Mouse (Mus musculus): ENCODE measurements around the gene Fbln2. TPM values are rescaled to one million over a fixed set of nuclear protein-coding genes. Genes with fewer than 3 reads are reported as not detected.
"Not testable (repeated sequence)": the region's sequence is repeated elsewhere in the genome, so short reads cannot be mapped to it uniquely, and the experiment has no call there.

Fbln2 gene
- 10 to 100 TPM; 65.7 to 83.2 TPM for total RNA-seq (2021)

DNA sequence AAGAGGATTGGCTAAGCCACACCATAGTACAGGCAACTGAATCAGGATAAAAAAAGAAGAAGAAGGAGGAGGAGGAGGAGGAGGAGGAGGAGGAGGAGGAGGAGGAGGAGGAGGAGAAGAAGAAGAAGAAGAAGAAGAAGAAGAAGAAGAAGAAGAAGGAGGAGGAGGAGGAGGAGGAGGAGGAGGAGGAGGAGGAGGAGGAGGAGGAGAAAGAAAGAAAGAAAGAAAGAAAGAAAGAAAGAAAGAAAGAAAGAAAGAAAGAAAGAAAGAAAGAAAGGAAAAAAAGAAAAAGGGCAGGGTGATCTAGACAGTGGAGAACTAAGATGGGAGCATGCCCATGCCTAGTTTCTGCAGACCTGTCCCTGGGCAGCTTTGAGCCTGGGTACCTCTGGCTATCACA lies at the start of gene Fbln2:
Gene Fbln2 (plus strand): TSS at position 301 of the 400 bp plus-strand sequence.
- intact Hi-C loops (cut with DNase I), result loop anchor here (2.0 kb wide), 1 partner anchor 31 kb away; no protein-coding TSS in a partner anchor
- not testable (repeated sequence) for DNase-seq

GRCm38 (mm10) chr6:91163195-91163911 lies 48.9 kb upstream of the Fbln2 start:
- intact Hi-C loops (cut with DNase I), result loop anchor here (10.0 kb wide), 1 partner anchor 351 kb away; the partner anchor contains the start of genes Lsm3 and Xpc
- DNase-seq, result no peak

GRCm38 (mm10) chr6:91164584-91164983 lies 47.7 kb upstream of the Fbln2 start:
- intact Hi-C loops (cut with DNase I), result loop anchor here (10.0 kb wide), 1 partner anchor 350 kb away; the partner anchor contains the start of genes Lsm3 and Xpc

GRCm38 (mm10) chr6:91165210-91165609 lies 47.0 kb upstream of the Fbln2 start:
- intact Hi-C loops (cut with DNase I), result loop anchor here (1.0 to 10.0 kb wide), 2 partner anchors 112 to 350 kb away; partner anchors contain the start of genes Lsm3 and Xpc
- peak; percentile 77 to 81 for DNase-seq

More at GRCm38 (mm10) chr6:91164584-91164983, 47.7 kb upstream of the Fbln2 start:
- no peak for DNase-seq

DNA sequence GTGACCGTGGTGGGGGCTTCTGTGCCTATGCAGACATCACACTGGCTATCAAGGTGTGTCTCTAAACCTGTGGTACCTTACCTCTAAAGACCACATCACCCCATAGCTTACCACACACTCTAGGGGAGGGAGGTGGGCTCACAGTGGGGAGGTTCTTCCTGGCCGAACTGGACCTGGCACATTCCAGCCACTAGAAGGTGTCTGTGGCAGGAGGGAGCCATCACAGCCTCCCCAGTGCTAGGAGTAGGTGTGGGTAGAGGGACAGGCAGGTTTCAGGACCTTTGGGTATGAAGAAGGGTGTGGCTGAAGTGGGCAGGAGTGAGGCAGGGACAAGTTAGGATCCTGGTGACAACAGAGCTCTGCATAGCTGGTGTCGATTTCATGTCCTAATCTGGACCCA lies 44.4 kb upstream of the Fbln2 start:
- intact Hi-C loops (cut with DNase I), result loop anchor here (2.0 to 10.0 kb wide), 2 partner anchors 247 to 347 kb away; partner anchors contain the start of genes Lsm3 and Xpc
- DNase-seq, result no peak

DNA sequence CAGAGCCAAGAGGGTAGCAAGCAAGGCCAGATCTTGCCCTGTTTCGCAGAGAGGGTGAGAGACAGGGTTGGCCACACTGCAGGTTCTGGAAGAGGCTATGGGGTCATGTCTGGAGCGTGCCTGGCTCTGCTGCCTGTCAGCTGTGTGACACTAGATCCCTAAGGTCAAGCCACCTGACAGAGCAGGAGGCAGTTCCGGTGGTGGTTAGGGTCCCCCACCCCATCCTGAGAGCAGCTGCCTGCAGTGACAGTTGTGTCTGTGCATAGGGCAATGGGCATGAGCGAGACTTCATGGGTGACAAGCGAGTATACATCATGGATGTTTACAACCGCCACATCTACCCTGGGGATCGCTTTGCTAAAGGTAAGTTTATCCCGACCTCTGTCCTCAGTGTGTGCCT lies 43.1 kb upstream of the Fbln2 start:
- DNase-seq, result no peak
- intact Hi-C loops (cut with DNase I), result loop anchor here (10.0 kb wide), 1 partner anchor 346 kb away; the partner anchor contains the start of genes Lsm3 and Xpc

DNA sequence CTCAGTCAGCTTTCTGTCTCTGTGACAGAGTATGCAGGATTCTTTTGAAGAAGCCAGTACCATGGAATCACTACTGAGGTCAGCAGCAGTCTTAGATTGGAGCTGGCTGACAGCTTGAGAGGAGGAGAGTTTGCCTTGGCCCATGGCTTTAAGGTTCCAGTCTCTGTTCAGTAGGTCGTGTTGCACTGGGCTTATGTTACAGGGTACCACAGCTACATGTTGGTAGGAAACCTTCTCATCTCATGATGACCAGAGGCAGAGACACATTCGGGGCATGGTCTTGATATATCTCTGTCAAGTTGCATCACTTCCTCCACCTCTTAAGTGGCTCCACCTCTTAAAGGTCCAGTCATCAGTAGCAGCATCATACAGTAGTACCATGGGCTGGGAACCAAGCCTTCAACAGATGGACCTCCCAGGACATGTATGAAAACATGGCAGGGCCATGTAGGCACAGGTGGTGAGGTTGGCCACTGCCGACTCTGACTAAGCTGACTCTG lies 40.8 kb upstream of the Fbln2 start:
- intact Hi-C loops (cut with DNase I), result no loop called here
- no peak for DNase-seq

GRCm38 (mm10) chr6:91172381-91172780 lies 39.9 kb upstream of the Fbln2 start:
- intact Hi-C loops (cut with DNase I), result no loop called here
- no peak for DNase-seq

GRCm38 (mm10) chr6:91173221-91173880 lies 38.9 kb upstream of the Fbln2 start:
- peak; percentile 76 to 79 for DNase-seq

GRCm38 (mm10) chr6:91174211-91174610 lies 38.0 kb upstream of the Fbln2 start:
- no peak for DNase-seq
- intact Hi-C loops (cut with DNase I), result no loop called here

More at GRCm38 (mm10) chr6:91173221-91173880, 38.9 kb upstream of the Fbln2 start:
- intact Hi-C loops (cut with DNase I), result loop anchor here (1.0 kb wide), 2 partner anchors 104 to 108 kb away; no protein-coding TSS in a partner anchor

DNA sequence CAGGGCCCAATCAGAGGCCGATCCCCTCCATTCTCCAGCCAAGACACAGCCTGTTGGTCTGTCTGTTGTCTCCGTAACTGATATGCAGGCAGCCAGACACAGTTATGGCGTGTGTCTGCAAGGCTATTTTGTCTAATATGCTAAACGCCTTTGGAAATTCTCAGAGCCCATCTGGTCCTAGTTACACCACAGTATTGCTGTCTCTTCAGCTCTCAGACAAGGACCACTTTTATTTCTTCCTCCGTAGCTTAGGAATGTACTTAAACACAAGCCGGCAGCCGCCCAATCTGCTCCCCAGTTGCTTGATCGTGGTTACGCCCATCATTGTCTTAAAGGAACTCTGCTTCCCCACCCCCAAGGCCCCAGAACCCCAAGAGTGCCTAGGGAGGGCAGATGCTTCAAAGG lies 31.5 kb upstream of the Fbln2 start:
- peak in 1 of 2 experiments; percentile 54 for DNase-seq
- intact Hi-C loops (cut with DNase I), result loop anchor here (2.0 kb wide), 1 partner anchor 32 kb away; the partner anchor contains the start of gene Fbln2

DNA sequence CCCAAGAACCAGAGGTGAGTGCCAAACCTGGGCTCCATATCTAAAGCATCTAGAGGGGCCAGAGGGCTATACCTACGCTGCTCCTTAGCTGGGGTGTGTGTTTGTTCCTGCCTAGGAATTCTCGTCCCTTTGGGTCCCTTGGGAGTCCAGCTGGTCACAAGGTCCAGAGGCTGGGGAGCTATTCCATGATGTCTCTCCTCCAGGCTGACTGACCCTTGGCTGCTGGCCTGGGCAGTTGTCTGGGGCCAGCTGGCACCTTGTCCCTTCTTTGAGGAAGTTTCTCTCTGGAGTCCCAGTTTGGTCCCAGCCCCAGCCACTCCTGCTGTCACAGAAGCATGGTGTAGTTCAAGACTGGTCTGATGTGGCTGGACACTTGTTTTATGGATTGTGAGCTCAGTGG lies 30.9 kb upstream of the Fbln2 start:
- peak; percentile 87 to 91 for DNase-seq
- intact Hi-C loops (cut with DNase I), result loop anchor here (2.0 kb wide), 1 partner anchor 31 kb away; the partner anchor contains the start of gene Fbln2

GRCm38 (mm10) chr6:91182075-91182490 lies 30.2 kb upstream of the Fbln2 start:
- no peak for DNase-seq
- intact Hi-C loops (cut with DNase I), result no loop called here

DNA sequence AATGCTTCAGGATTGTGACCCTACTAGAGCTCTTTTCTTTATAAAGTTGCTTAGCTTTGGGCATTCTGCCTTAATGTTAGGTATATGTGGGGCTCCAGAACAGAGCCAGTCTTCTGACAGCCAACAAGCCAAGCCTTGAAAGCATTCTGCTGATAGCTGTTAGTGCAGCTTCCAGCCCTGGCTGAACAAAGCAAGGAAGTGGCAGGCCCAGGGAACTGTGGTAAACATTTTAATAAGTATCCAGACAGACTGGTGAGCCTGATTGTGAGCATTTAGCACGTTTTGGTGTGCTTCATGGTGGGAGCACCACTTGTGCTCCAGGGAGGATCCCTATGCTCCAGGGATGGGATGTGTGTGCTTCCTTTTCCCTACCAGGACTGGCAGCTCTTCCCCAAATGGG lies 29.2 kb upstream of the Fbln2 start:
- no peak for DNase-seq
- intact Hi-C loops (cut with DNase I), result no loop called here

- DNase-seq, result peak in 1 of 2 experiments; percentile 53
- intact Hi-C loops (cut with DNase I), result no loop called here
Observed at GRCm38 (mm10) chr6:91183980-91184379, 28.3 kb upstream of the Fbln2 start.

DNA sequence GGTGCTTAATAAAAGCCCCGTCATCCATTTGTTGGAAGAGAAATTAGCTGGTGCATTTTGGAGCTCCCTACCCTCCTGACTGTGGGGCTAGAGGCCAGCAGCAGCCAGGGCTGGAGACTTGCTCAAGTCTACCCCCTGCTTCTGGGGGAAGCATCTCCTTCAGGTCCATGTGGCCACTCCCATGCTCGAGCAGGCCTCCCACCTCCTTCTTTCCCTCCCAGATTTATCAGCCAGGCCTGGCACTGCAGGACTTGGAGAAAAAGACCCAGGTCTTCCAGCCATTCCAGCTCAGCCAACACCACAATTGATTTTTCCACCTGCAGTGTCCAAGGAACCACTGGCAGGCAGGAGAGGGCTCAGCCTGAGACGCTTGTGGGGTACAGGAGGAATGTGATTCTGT lies 27.5 kb upstream of the Fbln2 start:
- DNase-seq, result no peak
- intact Hi-C loops (cut with DNase I), result no loop called here

- intact Hi-C loops (cut with DNase I), result no loop called here
- peak; percentile 71 for DNase-seq
Observed at GRCm38 (mm10) chr6:91185502-91185901, 26.8 kb upstream of the Fbln2 start.

GRCm38 (mm10) chr6:91186161-91186931 lies 25.9 kb upstream of the Fbln2 start:
- no peak for DNase-seq
- intact Hi-C loops (cut with DNase I), result no loop called here

DNA sequence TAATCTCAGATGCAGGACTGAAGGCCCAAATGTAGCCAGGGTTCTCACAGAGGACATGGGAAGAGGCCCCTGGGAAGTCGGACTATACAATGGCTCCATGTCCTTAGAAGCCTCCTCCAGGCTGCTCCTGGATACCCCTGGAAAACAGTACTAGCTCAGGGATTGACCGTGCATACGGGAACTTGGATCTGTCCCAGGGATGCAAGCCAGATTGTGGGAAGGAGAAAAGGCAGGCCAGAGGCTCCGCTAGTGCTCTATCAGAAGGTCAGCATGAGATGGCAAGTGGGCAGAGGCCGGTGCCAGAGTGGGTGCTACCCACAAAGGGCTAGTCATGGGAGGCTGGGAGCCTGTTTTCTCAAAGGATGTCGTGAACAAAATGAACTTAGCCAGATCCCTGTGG lies 25.3 kb upstream of the Fbln2 start:
- intact Hi-C loops (cut with DNase I), result no loop called here
- DNase-seq, result no peak

GRCm38 (mm10) chr6:91187871-91188270 lies 24.4 kb upstream of the Fbln2 start:
- intact Hi-C loops (cut with DNase I), result no loop called here
- DNase-seq, result peak in 1 of 2 experiments; percentile 58

Measured in heart, postnatal 36 days (tissue).